Mouse (Mus musculus) kidney, postnatal 25 days (tissue): ENCODE measurements around the gene Galnt12.

Experiments used
- DNase-seq, 2 experiments: peaks; one replicate each; pipeline ENCODE4 v3.0.0; 2021; ENCODE audit warnings: mixed read lengths in 2 of 2

Galnt12 gene

GRCm38 (mm10) chr4:47103561-47103960 is 11.9 kb downstream of the Galnt12 start:
- no peak for DNase-seq

- peak in 1 of 2 experiments; percentile 27 for DNase-seq
Observed at GRCm38 (mm10) chr4:47111885-47112284, 20.2 kb downstream of the Galnt12 start.

DNA sequence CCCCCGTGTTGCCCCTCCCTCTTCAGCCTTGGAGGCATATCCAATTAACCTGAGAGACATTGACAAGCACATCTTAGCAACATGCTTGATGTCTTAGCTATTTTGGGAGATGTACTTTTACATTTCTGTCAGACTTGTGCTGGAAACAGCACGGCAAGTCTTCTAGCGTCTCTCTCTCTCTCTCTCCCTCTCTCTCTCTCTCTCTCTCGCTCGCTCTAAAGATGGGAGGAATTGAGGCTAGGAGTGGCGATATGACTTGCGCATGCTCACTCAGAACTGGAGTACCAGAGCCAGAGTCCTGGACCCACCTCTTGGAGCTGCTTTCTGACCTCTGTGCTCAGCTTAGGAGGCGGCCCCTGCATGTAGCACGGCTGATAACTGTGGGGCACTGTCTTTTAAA is 20.9 kb downstream of the Galnt12 start:
- DNase-seq, result no peak

GRCm38 (mm10) chr4:47122051-47122706 is 30.5 kb downstream of the Galnt12 start:
- DNase-seq, result peak; percentile 57 to 75

GRCm38 (mm10) chr4:47124140-47124711 is 32.5 kb downstream of the Galnt12 start:
- DNase-seq, result no peak

DNA sequence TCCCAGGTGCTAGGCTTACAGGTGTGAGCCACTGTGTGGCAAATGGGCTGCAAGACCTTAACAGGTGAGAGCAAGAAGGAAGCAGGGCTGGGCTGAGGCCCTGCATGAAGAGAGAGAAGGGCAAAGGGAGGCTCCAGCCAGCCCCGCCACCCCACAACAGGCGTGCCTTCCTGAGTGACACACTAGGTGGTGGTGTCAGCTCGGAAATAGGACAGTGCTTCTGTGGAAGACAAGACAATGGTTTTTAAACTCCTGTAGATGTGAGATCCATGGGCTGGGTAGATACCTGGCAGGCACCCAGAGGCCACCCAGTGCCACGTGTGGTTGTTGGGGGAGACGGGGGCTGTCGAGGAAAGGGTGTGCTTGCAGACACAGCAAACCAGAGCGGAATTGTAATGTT is 36.8 kb downstream of the Galnt12 start:
- peak; percentile 57 to 58 for DNase-seq

- no peak for DNase-seq
Observed at GRCm38 (mm10) chr4:47129572-47129971, 37.9 kb downstream of the Galnt12 start.

DNA sequence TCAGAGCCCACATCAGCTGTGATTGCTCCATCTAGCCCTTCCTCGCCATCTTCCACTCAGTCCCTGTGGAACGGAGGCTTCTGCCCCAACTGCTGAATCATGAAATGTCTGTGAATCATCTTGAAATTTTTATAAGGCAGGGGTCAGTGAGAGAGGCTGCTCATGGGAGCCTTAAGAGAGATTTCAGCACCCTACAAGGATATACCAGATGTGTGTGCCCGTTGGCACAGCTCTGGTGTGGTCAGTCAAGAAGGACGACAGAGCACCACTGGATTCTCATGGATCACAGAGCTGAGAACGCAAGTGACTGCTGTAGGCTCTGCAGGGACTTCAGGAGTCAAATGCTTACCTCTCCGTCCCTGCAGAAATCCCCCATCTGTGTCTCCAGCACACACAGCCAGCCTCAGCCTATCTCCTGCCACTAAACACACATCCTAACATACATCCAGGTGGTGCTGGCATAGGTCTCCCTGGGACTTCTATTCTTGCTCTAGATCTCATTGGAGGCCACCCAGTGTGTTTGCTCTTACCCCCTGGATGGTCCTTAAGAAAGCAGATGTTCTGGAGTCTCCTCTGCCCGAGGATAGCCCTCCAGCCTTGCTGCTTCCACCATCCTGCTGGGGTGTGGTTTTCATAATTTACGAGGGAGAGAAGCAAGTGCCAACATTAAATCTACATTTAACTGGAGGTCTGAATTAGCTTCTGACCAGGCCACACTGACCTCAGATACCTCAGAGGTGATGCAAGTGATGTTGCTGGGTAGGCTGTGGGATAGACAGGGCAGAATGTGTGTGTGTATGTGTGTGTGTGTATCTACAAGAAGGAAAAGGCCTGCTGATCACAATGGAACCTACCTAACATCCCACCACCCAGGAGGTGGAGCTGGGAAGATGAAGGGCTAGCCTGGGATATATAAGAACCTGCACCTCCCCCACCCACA is 38.7 kb downstream of the Galnt12 start:
- DNase-seq, result peak in 1 of 2 experiments; percentile 15

GRCm38 (mm10) chr4:47131931-47132330 is 40.2 kb downstream of the Galnt12 start:
- DNase-seq, result no peak

- DNase-seq, result peak; percentile 27 to 51
Observed at GRCm38 (mm10) chr4:47132413-47132812, 40.7 kb downstream of the Galnt12 start.

- DNase-seq, result peak; percentile 66 to 89
Observed at GRCm38 (mm10) chr4:47136699-47137101, 45.0 kb downstream of the Galnt12 start.

- DNase-seq, result peak in 1 of 2 experiments; percentile 51
Observed at GRCm38 (mm10) chr4:47137479-47137878, 45.8 kb downstream of the Galnt12 start.

DNA sequence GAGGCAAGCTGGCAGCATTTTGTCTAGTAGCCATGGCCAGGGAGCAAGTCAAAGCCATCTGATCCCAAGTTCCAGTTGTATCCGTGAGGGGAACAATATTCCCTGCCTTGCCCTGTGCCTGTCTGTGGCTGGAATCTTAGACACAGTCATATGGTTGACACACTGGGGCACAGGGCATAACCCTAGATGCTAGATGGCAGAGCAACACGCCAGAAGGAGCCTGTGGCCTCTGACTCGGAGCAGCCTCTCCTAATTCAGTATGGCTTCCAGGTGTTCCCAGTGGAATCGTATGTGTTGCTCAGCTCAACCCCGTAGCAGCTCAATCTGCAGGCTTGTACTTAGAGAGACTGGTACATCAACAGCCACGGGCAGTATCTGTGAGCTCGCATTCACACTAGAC is 46.7 kb downstream of the Galnt12 start:
- no peak for DNase-seq

DNA sequence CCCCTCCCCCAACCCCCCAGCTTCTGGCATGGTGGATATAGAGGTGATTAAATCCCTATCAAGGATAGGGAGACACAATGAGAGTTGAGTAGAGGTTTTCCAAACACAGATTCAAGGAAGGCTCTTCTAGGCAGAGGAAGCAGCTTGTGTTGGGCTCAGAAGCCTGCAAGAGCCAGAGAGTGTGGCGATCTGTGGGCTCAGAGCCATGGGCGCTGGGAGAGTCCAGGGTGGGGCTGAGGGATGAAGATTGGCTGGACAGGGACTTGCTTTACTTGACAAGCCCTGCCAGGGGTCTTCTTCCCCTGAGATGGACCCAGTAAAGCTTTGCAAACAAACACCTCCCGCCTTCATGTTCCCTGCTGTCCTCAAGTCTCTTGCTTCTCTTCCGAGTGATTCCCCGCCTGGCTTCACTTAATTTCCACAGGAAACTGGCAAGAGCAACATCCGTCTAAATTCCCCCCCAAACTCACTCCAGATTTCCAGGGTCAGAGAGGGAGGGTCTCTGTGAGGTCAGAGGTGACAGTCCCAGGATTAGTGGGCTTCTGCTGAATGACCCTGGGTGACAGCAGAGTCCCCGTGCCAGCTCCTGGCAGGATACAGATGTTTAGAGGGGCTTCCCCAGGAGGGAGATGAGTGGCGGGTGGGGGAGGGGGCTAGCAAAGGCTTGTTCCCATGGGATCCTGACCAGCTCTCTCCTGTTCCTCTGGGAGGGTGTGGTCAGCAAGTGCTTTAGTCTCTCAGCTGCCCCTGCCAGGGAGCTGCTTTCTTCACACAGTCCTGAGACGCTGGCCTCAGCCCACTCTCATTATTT is 47.5 kb downstream of the Galnt12 start:
- DNase-seq, result peak; percentile 68 to 85

- no peak for DNase-seq
Observed at GRCm38 (mm10) chr4:47140301-47140700, 48.6 kb downstream of the Galnt12 start.

GRCm38 (mm10) chr4:47141444-47142154 is 49.9 kb downstream of the Galnt12 start:
- DNase-seq, result no peak

DNA sequence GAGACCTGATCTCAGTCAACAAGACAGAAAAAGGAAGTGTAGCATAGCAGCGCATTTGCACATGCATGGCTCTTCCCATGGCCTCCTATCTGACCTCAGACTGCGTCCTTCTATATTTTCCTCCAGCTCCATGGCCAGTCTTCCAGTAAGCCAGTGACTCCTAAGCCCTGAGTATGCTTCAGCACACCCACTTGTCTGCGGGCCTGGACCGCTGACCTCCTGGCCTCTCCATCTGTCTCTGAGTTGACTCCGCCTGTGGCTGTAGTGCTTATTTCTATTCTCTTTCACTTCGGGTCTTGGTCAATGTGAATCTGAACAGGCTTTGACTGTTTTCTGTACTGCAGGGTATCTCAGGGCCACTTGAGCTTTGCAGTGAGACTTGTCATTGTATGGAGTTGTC is 52.1 kb downstream of the Galnt12 start:
- no peak for DNase-seq

DNA sequence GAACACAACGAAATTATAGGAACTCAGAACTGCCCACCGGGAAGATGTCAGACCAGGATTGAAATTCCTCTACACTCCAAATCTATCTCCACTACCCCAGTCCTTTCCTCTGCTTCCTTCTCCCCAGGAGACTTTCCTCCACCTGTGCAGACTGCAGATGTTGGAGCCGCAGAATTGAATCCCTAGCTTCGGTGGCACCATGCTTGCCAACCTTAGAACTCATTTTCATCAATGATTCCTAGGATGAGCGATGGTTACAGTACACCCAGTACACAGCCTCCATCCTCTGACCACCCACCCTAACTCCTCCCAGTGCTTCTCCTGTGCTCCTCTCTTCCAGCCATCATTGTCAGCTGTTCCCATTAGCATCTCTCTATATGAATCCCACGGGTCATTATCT is 53.6 kb downstream of the Galnt12 start:
- DNase-seq, result no peak

- DNase-seq, result no peak
Observed at GRCm38 (mm10) chr4:47146561-47146960, 54.9 kb downstream of the Galnt12 start.

DNA sequence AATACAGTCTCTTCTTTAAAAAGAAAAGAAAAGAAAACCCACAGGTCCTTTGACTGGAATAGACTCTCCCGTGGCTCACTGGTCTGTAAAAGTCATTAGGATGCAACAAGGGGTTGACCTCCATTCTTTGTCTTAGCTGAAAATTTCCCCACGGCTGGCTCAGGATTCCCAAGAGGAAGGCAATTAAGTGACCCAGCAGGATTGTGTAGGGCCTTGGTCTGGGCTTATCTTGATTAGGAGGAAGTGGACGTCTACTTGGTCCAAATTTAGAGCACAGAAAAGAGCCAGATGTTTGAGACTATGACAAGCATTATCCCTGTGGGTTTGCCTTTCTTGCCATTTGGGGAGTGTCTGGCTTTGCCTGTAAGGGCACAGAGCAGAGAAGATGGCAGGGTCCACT is 58.3 kb downstream of the Galnt12 start:
- peak in 1 of 2 experiments; percentile 48 for DNase-seq

GRCm38 (mm10) chr4:47150806-47151205 is 59.1 kb downstream of the Galnt12 start:
- no peak for DNase-seq
